Mouse (Mus musculus) naive thymus-derived CD4-positive, alpha-beta T cell, adult 2 months (primary cell): ENCODE results near the gene Taf4.
A peak's percentile ranks its signal among the peaks of the same experiment; 100 is the strongest.

Source experiments
- DNase-seq: peaks from one replicate; pipeline ENCODE4 v3.0.0-alpha.2; 2011; ENCODE audit warnings: low read depth

The Taf4 gene

DNA sequence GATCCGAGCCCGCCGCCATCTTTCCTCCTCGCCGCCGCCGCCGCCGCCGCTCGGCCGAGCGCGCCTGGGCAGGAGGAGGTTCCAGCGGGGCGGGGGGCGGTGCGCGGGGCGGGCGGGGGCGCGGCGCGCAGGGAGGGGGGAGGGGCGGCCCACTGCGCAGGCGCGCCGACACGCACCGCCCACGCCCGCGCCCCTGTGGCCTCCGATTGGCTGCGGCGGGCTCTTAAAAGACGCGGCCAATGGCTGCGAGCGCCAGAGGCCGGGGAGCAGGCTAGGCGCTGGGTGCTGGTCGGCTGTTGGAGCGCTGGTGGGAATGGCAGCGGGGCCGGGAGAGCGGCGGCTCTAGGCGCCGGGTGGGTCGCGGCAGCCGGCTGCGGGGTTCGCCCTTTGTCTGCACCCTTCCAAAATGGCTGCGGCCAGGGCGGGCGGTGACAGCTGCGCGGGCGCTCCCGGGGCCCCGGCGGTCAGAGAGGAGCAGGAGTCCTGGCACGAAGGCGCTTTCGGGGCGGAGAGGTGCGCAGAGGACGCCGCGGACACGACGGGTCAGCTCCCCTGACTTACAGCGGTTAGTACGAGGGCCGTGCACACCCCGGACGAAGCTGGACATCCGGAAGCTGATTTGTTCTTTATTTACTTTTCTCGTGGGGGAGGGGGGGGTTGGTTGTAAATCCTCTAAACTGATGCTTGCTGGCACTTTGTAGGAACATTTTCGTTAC lies at the start of gene Taf4:
Gene Taf4 (minus strand): TSS at position 19 of the 716 bp plus-strand sequence.
- peak; percentile 92 for DNase-seq

DNA sequence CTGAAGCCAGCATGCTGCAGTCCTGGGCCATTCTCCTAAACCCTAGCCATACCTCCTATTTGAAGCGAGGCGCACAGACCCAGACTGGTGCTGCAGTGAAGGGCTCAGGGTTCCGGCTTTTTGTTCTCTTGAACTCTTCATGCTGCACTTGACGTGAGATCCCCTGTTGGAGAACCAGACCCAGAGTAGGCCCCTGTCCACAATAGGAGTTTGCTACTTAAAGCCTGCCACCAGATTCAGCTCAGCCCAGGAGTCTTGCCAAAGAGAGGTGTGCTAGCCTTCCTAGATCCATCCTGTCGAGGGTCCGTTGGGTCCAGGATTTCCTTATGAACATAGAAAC lies 49.4 kb upstream of the Taf4 start:
- no peak for DNase-seq

DNA sequence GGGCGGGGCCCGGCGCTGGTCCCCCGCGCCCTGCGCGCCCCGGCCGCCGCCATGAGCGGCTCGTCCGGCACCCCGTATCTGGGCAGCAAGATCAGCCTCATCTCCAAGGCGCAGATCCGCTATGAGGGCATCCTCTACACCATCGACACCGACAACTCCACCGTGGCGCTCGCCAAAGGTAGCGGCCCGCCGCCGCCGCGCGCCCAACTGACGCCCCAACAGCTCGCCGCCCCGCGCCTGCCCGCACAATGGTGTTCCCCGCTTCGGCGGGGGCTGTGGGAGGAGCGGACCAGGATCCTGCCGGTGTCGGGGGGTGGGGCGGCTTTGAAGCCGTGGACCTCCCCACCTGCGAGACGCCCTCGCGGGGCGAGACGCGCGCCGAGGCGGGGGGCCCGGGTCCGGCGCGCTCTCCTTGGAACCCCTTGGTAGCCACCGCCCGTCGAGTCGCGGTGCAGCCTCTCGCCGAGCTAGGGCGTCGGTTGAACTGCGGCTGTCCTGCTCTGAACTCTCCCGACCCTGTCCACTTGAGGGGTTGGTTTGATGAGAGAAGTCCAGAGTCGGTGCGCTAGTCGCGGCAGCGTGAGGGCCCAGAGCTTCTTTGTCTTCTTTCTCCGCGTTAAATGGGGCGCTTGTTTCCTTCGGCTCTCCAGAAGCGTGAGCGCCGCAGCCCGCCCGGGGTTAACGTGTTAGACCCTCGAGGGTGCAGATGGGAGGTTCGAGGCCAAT lies 48.9 kb upstream of the Taf4 start:
- DNase-seq: peak; percentile 53

DNA sequence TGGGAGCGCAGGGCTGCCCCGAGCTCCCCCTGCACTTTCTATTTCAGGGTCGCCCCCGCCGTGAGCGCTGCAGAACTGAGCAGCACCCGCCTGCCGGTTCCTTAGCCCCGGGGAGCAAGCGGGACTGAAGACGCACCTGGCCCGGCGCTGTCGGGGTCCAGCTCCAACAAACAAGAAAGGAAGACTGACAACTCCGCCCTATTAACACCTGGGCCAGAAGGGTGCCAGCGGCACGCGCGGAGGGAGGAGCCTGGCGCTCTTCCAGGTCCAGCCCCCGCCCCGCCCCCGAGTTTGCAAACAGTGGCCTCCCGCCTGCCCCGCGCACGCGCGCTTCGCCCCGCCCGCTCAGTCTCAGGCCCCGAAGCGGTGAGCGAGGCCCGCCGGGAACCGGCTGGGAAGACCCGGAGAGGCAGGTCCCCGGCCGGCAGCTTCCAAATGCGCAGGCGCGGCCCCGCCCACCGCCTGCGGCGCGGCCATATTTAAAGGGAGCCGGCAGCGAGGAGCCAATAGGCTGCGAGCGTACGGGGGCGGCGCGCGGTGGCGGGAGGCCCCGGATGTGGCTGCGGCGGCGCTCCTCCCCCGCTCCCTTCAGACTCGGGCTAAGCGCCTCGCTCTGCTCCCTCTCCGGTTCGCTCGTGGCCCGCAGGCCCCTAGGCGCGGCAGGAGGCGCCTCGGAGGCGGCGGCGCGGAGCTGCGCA lies 48.1 kb upstream of the Taf4 start, which contains the start of gene Lsm14b:
Gene Lsm14b (plus strand): TSS at position 587 of the 698 bp plus-strand sequence.
- peak; percentile 99 for DNase-seq

DNA sequence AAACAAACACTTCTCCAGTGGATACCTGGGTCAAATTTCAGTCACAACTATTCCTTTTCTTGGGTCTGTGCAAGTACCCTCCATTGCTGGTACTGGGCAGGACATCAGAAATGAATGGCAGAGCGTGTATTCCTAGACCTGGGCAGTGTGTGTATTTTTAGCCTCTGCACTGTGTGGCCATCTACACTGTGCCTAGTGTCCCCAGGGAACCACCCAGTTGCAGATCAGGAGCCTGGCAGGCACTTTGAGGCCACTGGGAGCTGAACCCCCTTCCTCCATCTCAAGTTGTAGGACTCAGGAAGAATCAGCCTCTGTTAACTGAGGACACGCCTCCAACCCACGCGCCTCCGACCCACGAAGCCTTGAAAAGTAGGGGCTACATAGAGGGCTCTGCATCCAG lies 46.3 kb upstream of the Taf4 start:
- DNase-seq: no peak

DNA sequence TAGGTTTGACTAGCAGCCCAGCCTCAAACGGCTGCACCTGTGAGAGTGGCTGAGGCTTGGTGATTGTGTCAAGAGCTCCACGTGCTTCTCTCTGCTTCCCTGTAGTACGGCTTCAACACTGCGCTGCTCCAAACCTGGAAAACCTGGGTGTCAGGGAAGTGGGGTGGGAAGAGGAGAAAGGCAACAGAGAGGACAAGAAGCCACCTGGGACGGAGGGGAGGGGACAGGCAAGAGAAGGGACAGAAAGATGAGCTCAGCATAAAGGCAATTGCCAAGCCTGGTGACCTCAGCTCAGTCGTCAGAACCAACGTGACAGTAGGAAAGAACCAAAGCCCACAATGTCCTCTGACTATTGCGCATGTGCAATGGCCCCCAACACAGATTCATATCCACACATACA lies 44.5 kb upstream of the Taf4 start:
- no peak for DNase-seq

DNA sequence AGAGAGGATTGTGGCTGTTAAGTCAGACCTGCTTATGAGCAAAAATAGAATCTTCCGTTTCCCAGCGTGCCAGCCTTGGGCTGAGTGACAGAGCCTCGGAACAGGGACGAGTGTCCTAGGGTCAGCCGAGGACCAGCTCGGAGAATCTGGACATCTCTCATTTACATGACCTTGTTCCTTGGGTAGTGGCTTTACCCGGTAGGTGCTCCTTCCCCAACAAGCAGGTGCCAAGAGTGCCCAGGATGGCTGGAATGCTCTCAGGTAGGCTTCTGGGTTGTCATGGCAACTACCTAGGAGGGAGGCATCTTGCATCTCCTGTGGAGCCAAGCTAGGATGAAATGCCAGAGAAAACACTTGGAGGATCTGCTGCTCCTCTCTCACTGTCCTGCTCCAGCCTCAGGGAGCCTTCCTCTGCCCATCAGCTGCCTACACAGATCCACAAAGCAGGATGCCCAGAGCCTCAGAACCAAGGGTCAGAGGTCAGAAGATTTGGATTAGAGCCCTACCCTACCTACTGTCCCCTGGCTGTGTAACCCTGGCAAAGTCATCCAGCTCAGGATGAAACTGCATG lies 43.7 kb upstream of the Taf4 start:
- DNase-seq: no peak

DNA sequence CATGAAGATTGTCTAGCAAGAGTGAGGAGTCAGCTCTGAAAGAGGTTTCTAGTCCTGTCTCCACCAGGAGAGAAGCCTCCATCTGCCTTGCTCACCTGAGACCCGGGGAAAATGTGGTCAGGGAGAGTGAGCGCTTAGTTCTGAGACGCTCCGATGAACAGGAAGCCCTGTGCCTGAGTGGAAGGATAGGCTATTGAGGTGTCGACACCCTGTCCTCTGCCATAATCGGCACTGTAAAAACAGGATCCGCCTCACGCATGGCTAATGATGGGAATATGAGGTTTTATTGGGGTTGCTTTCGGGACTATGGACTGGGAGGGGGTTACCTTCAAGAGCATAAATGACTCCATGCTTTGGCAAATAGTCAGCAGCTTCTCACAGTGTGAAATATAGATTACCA lies 42.1 kb upstream of the Taf4 start:
- no peak for DNase-seq

DNA sequence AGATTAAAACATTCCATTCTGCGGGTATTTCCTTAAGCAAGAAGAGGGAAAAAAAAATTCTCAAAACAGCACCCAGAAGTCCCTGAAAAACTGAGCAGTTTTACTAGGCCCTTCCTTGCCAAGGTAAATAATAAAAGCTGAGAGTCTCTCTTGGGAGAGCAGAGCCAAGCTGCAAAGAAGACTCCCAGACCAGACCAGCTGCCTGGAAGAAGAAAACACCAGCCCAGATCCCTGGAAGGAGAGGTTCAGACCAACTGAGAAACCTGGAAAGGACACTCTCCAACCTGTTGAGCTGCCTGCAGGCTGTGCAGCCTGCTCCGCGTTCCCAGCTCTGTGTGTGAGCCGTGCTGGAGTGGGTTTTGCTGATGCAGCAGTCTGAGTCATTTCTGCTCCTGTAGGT lies 41.2 kb upstream of the Taf4 start:
- no peak for DNase-seq

DNA sequence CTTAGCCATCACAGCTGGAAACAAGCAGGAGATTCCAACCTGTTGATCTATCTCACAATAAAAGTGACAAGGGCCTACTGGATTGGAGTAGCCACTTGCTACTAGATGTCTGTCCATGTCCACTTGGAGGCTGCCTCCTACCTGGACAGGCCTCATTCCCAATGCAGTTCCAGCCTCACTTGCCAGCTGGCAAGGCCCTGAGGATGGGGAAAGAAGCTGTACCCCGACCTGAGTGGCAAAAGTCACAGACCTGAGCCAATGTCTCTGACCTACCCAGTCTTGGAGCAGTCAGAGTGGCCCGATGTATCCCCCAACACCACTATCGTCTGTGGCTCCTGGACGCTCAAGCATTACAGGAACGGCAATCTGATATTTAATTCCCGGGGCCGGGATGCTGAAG lies 37.2 kb upstream of the Taf4 start:
- no peak for DNase-seq

DNA sequence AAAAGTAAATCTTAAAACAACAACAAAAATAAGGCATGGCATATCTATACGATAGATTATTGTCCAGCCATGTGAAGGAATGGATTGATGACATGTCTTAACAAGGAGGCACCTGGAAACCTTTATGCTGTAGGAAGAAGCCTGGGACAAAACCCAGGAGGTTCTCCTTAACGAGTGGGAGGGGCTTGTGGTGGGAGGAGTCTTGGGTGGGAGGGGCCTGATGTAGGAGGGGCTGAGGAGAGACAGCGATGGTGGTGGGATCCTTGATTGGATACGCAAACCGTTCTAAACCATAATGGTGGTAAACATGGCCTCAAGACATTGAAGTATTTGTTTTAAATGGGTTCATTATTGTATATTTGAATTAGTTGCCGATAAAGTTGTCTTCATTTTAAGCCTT lies 34.9 kb upstream of the Taf4 start:
- DNase-seq: no peak

DNA sequence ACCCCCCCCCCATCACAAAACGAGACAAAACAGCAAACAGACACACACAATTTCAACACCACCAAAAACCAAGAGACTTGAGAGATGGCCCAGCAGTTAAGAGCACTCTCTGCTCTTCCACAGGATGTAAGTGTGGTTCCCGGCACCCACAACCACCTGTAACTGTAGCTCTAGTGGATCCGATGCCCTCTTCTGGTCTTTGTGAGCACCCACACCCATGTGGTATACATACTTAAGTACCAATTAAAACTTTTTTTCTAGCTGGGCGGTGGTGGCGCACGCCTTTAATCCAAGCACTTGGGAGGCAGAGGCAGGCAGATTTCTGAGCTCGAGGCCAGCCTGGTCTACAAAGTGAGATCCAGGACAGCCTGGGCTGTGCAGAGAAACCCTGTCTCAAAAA lies 34.2 kb upstream of the Taf4 start:
- no peak for DNase-seq

DNA sequence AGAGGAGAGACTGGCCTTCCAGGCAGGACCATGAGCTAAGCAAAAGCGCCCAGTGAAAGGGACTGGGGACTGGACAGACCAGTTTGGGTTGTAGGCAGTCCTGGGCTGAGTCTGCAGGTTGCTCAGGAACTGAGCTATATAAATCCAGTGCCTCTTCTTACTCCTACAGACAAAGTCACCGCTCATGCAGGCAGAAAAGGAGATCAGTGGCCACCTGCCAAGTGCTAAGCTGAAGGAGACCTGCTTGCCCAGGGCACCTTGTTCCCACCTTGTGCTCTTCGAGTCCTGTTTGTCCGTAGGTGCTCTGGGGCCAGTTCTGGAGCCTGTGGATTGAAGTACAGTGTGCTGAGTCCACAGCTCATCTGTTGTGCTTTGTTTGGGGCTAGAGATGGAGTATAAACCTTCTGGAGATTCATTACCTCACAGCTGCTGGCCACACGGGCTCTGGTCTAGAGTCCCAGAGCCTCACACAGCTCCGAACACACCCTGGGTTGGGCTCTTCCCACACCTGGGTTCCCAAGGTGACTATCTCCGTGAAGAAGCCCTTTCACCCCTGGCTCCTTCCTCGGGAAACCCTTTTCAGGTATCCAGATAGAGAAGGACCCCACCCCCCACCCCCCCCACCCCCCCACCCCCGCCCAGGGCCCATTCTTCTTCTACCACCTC lies 30.0 kb upstream of the Taf4 start:
- no peak for DNase-seq

DNA sequence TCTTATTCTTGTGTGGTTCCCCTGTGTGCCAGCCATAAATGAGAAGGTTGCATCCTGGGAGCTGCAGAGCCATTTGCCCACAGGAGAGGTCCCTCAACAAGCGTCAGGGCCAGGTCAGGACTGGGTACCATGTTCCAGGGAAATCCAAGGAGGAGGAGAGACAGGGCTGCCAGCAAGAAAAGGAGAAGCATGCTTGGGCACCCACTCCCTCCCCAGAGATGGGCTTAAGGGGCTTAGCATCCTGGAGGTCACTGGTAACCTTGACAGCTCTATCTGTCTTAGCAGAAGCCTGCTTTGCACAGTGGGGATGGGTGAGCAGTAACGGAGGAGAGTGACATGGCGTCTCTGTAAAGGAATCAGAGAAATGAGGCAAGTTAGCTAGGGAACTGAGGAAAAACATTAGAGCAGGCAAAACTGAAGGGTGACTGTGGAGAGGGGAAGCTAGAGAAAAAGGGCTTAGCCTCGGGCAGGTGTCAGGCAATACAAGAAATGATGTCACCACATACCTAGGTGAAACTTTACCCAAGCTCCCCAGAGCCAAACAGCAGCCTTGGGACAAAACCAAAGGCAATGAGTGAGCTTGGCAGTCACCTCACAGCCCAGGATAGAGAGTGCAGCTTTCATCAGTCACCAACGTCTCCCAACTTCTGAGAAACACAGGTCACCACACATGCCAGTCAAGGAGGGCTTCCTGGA lies 29.4 kb upstream of the Taf4 start:
- no peak for DNase-seq

DNA sequence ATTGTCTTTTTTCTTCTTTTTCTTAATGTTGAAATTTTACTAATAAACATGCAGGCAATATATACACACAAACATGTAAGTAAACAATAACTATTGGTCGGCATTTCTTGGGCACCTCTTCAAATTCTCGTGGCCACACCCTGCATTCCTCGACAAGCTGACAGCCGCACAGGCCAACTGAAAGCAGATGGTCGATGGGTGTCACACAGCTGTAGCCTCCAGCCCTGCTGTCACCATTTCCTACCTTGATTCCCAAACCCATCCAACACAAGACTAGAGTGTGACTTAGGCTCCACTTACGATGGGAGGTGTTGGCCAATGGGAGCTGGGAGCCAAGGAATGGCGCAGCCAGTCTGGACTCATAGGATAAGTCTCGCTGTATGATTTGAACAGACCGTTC lies 25.2 kb upstream of the Taf4 start:
- DNase-seq: no peak

DNA sequence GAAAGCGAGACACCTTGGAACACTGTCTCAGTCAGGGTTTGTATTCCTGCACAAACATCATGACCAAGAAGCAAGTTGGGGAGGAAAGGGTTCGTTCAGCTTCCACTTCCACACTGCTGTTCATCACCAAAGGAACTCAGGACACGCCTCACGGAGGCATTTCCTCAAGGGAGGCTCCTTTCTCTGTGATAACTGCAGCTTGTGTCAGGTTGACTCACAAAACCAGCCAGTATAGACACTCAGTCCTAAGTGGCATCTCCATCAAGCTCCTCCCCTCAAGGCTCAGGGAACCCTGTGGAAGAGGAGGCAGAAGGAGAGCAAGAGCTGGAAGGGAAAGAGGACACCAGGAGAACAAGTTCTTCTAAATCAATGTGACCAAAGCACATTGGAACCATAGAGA lies 22.0 kb upstream of the Taf4 start:
- no peak for DNase-seq

DNA sequence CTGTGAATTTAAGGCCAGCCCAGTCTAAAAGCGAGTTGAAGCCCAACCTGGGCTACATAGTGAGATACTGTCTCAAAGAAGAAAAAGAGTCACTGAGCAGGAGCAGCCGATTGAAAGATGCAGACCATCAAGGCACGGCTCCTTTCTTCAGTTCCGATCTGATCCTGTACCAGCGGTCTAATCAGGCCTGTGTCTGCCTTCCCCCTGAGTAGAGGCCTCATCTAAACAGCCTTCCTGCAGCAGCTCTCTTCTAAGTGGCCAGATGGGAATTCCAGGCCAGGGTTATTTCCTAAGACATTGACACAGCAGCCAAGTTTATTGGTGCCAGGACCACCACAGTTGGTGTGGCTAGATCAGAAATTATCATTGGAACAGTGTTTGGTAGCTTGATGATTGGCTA lies 16.6 kb upstream of the Taf4 start:
- DNase-seq: no peak

DNA sequence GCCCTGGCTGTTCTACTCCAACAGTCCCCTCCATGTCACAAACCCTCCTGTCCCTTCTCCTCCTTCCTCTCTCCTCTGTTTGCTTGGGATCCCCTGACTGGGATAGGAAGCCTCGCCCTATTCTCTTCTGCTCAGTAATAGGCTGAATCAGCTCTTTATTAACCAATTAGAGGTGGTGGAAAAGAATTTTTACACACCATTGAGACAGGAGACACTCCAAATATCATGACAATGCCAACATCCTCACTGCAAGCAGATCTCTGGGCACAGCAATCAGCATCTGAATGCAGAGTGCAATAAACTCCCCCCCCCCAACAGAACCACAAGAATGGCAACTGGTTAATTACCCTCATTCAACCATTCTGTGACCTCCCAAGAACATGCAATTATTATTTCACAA lies 12.7 kb upstream of the Taf4 start:
- DNase-seq: no peak

DNA sequence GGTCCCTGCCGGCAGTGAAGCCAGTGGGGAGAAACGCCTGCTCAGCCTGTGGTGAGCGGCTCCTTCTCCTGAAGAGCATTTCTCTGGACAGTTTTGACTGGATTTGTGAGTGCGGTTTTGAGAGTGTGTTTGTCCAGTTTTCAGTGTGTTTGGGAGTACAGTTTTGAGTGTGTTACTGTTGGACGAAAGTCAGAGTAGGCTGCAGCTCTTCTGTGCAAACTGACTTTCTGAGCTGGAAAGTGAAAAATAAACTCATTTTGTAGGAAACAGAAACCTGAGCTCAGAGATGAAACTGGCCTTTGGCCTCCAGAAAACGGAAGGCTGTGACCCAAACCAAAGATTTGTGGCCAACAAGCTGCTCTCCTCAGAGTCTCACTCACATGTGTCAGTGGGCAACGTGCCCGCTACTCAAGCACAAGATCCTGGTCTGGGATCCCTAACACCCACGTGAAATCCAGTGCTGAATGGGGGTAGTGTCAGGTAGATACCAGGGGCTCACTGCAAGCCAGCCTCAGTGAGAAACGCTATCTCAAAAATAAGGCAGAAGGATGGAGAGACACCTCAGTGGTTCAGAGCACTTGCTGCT lies 10.1 kb upstream of the Taf4 start:
- no peak for DNase-seq

DNA sequence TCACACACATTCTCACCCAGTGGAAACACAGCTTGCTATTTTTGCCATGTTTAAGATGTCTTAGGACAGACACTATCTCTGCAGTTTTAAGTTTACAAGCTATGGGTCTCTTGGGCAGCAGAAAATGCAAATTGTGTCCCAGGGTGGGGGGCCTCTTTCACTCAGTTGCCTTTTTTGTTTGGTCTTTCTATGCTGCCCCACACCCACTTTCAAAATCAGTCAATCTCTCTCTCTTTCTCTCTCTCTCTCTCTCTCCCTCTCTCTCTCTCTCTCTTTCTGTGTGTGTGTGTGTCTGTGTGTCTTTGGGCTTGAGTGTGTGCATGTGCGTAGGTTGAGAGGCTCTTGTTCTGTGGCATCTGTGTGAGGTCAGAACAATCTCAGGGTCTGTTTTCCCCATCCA lies 9.2 kb upstream of the Taf4 start:
- no peak for DNase-seq

DNA sequence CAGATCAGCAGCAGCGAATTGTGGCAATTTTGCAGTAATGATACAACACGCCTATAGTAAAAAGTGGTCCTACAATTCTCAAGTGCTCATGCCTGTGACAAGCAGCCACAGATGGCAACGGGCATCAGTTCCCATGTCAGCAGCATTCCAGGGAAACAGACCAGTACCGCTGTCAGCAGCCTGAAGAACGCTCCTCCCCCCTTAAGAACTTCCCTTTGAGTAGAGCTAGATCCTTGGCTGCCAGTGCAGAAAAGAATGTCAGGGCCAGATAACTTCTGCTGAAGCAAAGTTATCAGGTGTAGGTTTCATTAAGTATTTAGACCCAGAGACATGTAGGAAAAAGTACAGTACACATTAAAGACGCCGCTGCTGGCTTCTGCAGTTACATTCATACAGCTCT lies 8.4 kb upstream of the Taf4 start:
- no peak for DNase-seq
